Mouse (Mus musculus) forebrain, embryonic 13.5 days (tissue): ENCODE measurements around the gene Ankle1. TPM values are rescaled to one million over a fixed set of nuclear protein-coding genes. Genes with fewer than 3 reads are reported as not detected.

Experiments used
- ATAC-seq: fragments of 200-750 bp; cut with Nextera tagmentation; 2 replicates; pipeline ENCODE4 v1.8.0; 2017
- H3K27ac ChIP-seq: fragments of 300-500 bp; sonication (generic); 2 replicates; pipeline ENCODE4 v1.5.1; 2015; ENCODE audit warnings: inconsistent platforms, mild to moderate bottlenecking, moderate library complexity
- H3K27me3 ChIP-seq: fragments of 300-500 bp; sonication (generic); 2 replicates; pipeline ENCODE4 v1.6.1; 2015; ENCODE audit warnings: mild to moderate bottlenecking, inconsistent platforms
- H3K36me3 ChIP-seq: fragments of 300-500 bp; sonication (generic); 2 replicates; pipeline ENCODE4 v1.6.1; 2015; ENCODE audit warnings: mild to moderate bottlenecking, inconsistent platforms; ENCODE audit not compliant: poor library complexity, severe bottlenecking
- H3K4me1 ChIP-seq: fragments of 300-500 bp; sonication (generic); 2 replicates; pipeline ENCODE4 v1.6.1; 2015; ENCODE audit warnings: inconsistent platforms
- H3K4me2 ChIP-seq: fragments of 300-500 bp; sonication (generic); 2 replicates; pipeline ENCODE4 v1.6.1; 2015; ENCODE audit warnings: inconsistent platforms, mild to moderate bottlenecking, moderate library complexity
- H3K4me3 ChIP-seq: fragments of 300-500 bp; sonication (generic); 2 replicates; pipeline ENCODE4 v1.5.1; 2015; ENCODE audit warnings: mild to moderate bottlenecking, inconsistent platforms
- H3K9ac ChIP-seq: fragments of 300-500 bp; sonication (generic); 2 replicates; pipeline ENCODE4 v1.6.1; 2015; ENCODE audit warnings: mild to moderate bottlenecking, inconsistent platforms
- H3K9me3 ChIP-seq: fragments of 300-500 bp; sonication (generic); replicated peaks from 2 replicates; pipeline ENCODE4 v1.6.1; 2016; ENCODE audit warnings: inconsistent platforms
- WGBS: fragments of 180-500 bp; shearing (Covaris S2); methylation state at CpG from one replicate; pipeline ENCODE4 v1.1.7; 2015; 5-methylcytosine and 5-hydroxymethylcytosine counted together
- polyA plus RNA-seq: library from polyadenylated mRNA; unstranded; fragments of >200 nt; fragmentation: Nextera tagmentation; extraction: Ambion mirVana; gene quantifications from 2 replicates; pipeline ENCODE4 v1.2.1, GENCODE M21; 2015

Gene Ankle1
- 30.9 and 32.3 TPM in 2 replicates for polyA plus RNA-seq

DNA sequence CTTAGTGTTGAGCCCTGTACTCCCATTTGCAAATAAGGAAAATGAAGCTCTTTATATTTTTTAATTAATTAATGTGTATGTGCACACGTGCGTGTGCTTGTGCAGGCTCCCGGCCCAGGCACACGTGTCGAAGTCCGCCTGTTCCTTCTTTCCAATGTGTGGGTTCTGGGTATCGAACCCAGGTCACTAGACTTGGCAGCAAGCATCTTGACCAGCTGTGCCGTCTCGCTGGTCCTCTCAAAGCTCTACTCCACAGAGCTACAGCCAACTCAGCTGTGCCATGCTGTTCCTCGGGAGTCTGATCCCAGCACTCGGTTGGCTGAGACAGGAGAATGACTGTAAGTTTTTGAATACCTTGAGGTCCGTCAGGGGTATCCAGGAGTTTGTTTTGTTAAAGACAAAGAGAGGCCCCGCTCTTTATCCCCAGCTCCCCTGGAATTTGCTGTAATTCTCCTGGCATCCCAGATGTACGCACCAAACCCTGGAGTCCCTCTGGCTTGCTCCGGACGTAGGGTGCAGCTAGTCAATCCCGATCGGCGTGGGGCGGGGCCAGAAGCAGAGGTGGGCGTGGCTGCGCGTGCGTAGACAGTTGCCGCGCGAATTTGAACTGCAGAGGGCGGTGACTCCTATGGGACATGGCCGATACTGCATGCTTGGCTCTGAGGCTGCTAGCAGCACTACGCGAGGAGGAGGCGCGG, at the start of gene Ankle1:
Gene Ankle1 (plus strand): TSS at position 610 of the 698 bp plus-strand sequence.
- Histone ChIP-seq H3K4me3 (peak within 1 kb of the TSS; percentile 66), H3K4me1 (peaks cover 22% of the 10 kb centered on the region), H3K9ac (peak within 1 kb of the TSS; percentile 74), H3K9me3 (no peaks in the 10 kb centered on the region), H3K27me3 (no peaks in the 10 kb centered on the region), H3K36me3 (peaks cover 34% of the 10 kb centered on the region), H3K27ac (peak within 1 kb of the TSS; percentile 14; the same call in 1 of the 2 replicates), H3K4me2 (peak within 1 kb of the TSS; percentile 87)
- peak; percentile 94 for ATAC-seq
- WGBS: 16% methylated on average over 33 of the region's 33 CpGs

- Histone ChIP-seq H3K27me3 (no peaks in the 10 kb centered on the region), H3K36me3 (peaks cover 85% of the 10 kb centered on the region), H3K4me1 (no peaks in the 10 kb centered on the region), H3K9me3 (no peaks in the 10 kb centered on the region), H3K9ac (no peak overlapping the region), H3K4me2 (no peak overlapping the region), H3K27ac (no peak overlapping the region), H3K4me3 (no peak overlapping the region)
- WGBS: 91% methylated on average over 3 of the region's 3 CpGs
- ATAC-seq: no peak
These were observed 47.8 kb upstream of the Ankle1 start for GRCm38 (mm10) chr8:71358026-71358425.

GRCm38 (mm10) chr8:71366771-71367528, 38.9 kb upstream of the Ankle1 start, which contains the start of gene Use1:
TSS of gene Use1 (plus strand) at chr8:71366848.
- Histone ChIP-seq H3K27ac (peak within 1 kb of the TSS; percentile 86), H3K4me2 (peak within 1 kb of the TSS; percentile 80), H3K4me1 (peaks cover 22% of the 10 kb centered on the region), H3K9me3 (no peaks in the 10 kb centered on the region), H3K27me3 (no peaks in the 10 kb centered on the region), H3K9ac (peak within 1 kb of the TSS; percentile 63), H3K4me3 (peak within 1 kb of the TSS; percentile 65), H3K36me3 (peaks cover 16% of the 10 kb centered on the region)
- WGBS: under 1% methylated on average over 56 of the region's 56 CpGs
- ATAC-seq: peak; percentile 82

DNA sequence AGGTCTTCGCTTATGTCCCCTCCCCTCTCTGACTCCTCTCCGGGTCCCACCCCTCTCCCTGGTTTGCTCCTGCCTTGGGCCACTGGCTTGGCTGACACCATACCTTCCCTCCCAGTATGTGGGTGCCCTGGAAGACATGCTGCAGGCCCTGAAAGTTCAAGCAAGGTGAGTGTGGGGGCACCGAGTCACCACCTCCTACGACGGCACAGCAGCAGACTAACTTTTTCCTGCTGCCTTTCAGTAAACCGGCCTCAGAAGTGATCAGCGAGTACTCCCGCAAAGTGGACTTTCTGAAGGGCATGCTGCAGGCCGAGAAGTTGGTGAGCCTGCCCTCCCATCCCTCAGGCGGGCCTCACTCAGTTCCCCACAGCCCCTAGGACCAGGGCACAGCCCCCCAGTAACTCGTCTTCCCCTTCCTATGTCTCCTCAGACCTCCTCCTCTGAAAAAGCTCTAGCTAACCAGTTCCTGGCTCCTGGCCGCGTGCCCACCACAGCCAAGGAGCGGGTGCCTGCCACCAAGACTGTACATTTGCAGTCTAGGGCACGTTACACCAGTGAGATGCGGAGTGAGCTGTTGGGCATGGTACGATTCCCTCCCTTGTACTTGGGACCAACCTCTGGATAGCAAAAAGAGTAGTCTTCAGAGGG, 38.2 kb upstream of the Ankle1 start:
- H3K9ac ChIP-seq: peak overlapping the region; percentile 63
- H3K27me3 ChIP-seq: no peaks in the 10 kb centered on the region
- WGBS: 48% methylated on average over 17 of the region's 17 CpGs
- H3K4me3 ChIP-seq: peak overlapping the region; percentile 65
- no peaks in the 10 kb centered on the region for H3K9me3 ChIP-seq
- 0 out of 2 replicates have a peak, but pooled peaks have one; percentile 1 for ATAC-seq
- H3K4me1 ChIP-seq: peaks cover 22% of the 10 kb centered on the region
- peak overlapping the region; percentile 86 for H3K27ac ChIP-seq
- peaks cover 16% of the 10 kb centered on the region for H3K36me3 ChIP-seq
- peak overlapping the region; percentile 80 for H3K4me2 ChIP-seq

- Histone ChIP-seq H3K4me1 (peaks cover 22% of the 10 kb centered on the region), H3K9ac (no peak overlapping the region), H3K4me3 (0 out of 2 replicates have a peak overlapping the region, but pooled peaks have one; percentile 65), H3K27me3 (no peaks in the 10 kb centered on the region), H3K4me2 (no peak overlapping the region), H3K27ac (no peak overlapping the region), H3K9me3 (no peaks in the 10 kb centered on the region), H3K36me3 (peaks cover 19% of the 10 kb centered on the region)
- no peak for ATAC-seq
These were observed 37.4 kb upstream of the Ankle1 start for GRCm38 (mm10) chr8:71368366-71368765.

DNA sequence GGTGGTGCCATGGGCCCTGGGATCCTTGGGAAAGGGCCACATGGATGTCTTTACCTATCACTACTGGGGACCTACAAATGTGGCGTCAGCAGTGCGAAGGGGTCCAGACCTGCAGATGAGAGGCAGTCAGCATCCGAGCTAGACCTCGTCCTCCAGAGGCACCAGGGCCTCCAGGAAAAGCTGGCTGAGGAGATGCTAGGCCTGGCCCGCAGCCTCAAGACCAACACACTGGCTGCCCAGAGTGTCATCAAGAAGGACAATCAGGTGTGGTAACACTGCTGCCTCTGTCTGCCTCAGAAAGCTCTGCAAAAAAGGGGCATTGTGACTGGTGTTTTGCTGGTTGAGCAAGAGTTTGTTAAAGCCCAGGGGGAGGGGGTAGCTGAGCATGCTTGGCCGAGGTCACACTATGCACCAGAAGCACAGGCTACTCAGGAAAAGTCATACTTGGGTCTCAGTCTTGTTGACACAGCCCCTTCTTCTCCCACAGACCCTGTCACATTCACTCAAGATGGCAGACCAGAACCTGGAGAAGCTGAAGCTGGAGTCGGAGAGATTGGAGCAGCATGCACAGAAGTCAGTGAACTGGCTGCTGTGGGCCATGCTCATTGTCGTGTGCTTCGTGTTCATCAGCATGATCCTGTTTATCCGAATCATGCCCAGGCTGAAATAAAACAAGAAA, 36.6 kb upstream of the Ankle1 start:
- no peak overlapping the region for H3K27ac ChIP-seq
- no peak overlapping the region for H3K4me3 ChIP-seq
- H3K36me3 ChIP-seq: peaks cover 27% of the 10 kb centered on the region
- no peaks in the 10 kb centered on the region for H3K9me3 ChIP-seq
- H3K9ac ChIP-seq: no peak overlapping the region
- H3K27me3 ChIP-seq: no peaks in the 10 kb centered on the region
- 92% methylated on average over 10 of the region's 10 CpGs for WGBS
- ATAC-seq: no peak
- no peak overlapping the region for H3K4me2 ChIP-seq
- H3K4me1 ChIP-seq: peaks cover 22% of the 10 kb centered on the region

DNA sequence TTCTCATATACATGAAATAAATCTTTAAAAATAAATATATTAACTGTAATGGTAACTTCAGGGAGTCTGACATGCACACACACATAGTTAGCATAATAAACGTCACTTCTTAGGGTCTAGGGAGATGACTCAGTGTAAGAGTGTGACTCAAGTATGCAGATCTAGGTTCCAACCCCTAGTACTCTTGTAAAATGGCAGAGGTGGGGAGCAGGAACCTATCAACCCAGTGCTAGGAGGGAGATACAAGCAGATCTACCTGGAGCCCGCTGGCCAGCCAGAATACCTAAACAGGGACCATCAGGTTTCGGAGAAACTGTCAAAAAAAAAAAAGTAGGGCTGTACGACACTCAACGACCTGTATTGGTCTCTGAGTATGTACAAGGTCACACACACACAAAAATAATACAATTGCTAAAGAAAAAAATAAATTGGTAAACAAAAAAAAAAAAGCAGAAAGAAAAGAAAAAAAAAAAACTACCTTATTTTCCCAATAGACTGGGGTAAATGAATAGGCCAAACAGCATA, 35.0 kb upstream of the Ankle1 start:
- Histone ChIP-seq H3K36me3 (peaks cover 32% of the 10 kb centered on the region), H3K9me3 (no peaks in the 10 kb centered on the region), H3K4me3 (peak overlapping the region; percentile 63), H3K4me1 (peaks cover 26% of the 10 kb centered on the region), H3K9ac (peak overlapping the region; percentile 59), H3K27ac (no peak overlapping the region), H3K27me3 (no peaks in the 10 kb centered on the region), H3K4me2 (peak overlapping the region; percentile 55)
- 23% methylated on average over 5 of the region's 5 CpGs for WGBS
- no peak for ATAC-seq

- no peaks in the 10 kb centered on the region for H3K27me3 ChIP-seq
- ATAC-seq: peak; percentile 89
- no peaks in the 10 kb centered on the region for H3K9me3 ChIP-seq
- H3K27ac ChIP-seq: peak within 1 kb of the TSS; percentile 62
- peak within 1 kb of the TSS; percentile 59 for H3K9ac ChIP-seq
- peaks cover 32% of the 10 kb centered on the region for H3K36me3 ChIP-seq
- H3K4me3 ChIP-seq: peak within 1 kb of the TSS; percentile 63
- peak within 1 kb of the TSS; percentile 55 for H3K4me2 ChIP-seq
- WGBS: under 1% methylated on average over 68 of the region's 68 CpGs
- peaks cover 29% of the 10 kb centered on the region for H3K4me1 ChIP-seq
These were observed 34.5 kb upstream of the Ankle1 start, which contains the start of gene Ocel1 for GRCm38 (mm10) chr8:71371236-71371848. TSS of gene Ocel1 (plus strand) at chr8:71371298.

DNA sequence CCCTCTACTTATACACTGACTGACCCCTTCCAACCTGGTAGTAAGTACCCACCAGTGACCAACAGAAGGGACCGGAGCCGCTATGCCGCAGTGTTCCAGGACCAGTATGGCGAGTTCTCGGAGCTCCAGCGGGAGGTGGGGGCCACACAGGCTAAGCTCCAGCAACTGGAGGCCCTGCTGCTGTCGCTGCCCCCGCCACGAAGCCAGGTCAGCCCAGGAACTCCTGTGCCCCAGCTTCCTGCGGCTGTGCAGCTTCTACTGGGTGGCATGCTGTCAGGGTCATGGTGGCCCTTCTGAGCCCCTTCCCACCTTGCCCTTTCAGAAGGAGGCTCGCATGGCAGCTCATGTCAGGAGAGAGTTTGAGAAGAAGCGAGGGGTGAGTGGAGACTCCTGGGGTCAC, 33.4 kb upstream of the Ankle1 start:
- ATAC-seq: no peak
- Histone ChIP-seq H3K36me3 (peaks cover 32% of the 10 kb centered on the region), H3K27ac (no peak overlapping the region), H3K27me3 (peaks cover 9% of the 10 kb centered on the region; the same call in 1 of the 2 replicates), H3K9ac (no peak overlapping the region), H3K4me3 (no peak overlapping the region), H3K4me2 (no peak overlapping the region), H3K4me1 (peaks cover 34% of the 10 kb centered on the region), H3K9me3 (no peaks in the 10 kb centered on the region)
- WGBS: 83% methylated on average over 12 of the region's 12 CpGs

GRCm38 (mm10) chr8:71373000-71373399, 32.8 kb upstream of the Ankle1 start:
- H3K36me3 ChIP-seq: peaks cover 38% of the 10 kb centered on the region
- H3K9ac ChIP-seq: no peak overlapping the region
- ATAC-seq: no peak
- no peak overlapping the region for H3K4me3 ChIP-seq
- H3K4me1 ChIP-seq: peaks cover 28% of the 10 kb centered on the region
- H3K27me3 ChIP-seq: peaks cover 9% of the 10 kb centered on the region; the same call in 1 of the 2 replicates
- H3K4me2 ChIP-seq: no peak overlapping the region
- H3K9me3 ChIP-seq: no peaks in the 10 kb centered on the region
- H3K27ac ChIP-seq: no peak overlapping the region
- WGBS: 92% methylated on average over 3 of the region's 3 CpGs
